Mouse (Mus musculus) cerebellum, adult 9-11 months (tissue): ENCODE data around the gene Map2k6.
"Not testable (repeated sequence)": the region's sequence is repeated elsewhere in the genome, so short reads cannot be mapped to it uniquely, and the experiment has no call there.

ENCODE experiments used
- DNase-seq: peaks from one replicate; pipeline ENCODE4 v3.0.0; 2022

Gene Map2k6

DNA sequence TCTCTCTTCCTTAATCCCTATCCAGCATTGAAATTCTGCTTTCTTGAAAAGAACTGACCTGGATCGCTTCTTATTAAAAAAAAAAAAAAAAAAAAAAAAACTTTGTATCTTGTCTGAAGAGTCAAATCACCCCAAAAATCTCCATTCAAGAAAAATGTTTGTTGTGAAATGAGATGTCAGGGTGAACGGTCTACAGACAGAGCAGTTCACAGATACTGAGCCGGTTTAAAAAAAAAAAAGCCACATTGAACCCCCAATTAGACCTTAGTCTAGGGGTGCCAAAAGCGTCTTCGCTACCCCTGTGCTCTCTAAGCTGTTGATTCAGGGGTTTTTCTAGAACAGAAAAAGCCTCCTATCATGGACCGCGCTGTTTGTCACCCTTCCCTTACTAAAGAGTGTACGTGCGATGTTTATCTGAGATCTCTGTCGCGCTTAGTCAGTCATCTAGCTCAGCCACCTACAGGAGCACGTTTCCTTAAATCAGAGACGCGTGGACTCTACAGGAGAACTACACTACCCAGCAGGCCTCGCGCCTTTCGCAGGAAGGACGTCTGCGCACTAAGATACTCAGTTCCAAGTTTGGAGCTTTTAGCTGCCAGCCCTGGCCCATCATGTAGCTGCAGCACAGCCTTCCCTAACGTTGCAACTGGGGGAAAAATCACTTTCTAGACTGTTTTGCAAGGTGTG, at the start of gene Map2k6:
Gene Map2k6 (plus strand): TSS at position 570 of the 687 bp plus-strand sequence.
- peak; percentile 82 for DNase-seq

DNA sequence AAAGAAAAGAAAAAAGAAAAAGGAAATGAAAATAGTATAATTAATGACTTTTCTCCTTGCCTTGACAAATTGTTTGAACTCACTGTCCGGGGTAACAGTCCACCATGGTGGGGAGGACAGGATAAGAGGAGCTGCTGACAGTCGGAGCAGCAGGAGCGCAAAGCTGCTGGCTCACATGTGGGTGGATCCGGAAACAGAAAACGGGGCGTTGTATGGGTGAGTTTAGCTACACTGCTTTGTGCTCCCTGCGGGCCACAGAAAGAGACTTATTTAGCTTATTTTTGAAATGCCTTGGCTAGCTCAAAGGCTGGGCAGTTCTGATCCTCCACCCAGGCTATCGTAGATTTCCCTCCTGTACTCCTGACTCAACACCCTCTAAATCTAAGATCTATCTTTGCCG, 44.7 kb upstream of the Map2k6 start:
- DNase-seq = no peak

DNA sequence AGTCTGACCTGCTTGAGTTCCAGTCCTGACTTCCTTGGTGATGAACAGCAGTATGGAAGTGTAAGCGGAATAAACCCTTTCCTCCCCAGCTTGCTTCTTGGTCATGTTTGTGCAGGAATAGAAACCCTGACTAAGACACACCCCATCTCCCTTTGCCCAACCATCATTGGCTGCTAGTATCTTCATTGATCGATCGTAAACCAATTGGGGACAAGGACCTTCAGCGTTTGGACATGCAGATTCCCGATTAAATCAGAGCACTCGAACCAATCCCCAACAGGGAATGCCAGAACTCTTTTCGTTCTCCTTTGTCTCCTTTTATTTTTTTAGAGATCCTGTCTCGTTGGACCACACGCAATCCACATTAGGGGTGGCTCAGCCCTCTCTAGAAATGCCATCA, 43.8 kb upstream of the Map2k6 start:
- DNase-seq = not testable (repeated sequence)

DNA sequence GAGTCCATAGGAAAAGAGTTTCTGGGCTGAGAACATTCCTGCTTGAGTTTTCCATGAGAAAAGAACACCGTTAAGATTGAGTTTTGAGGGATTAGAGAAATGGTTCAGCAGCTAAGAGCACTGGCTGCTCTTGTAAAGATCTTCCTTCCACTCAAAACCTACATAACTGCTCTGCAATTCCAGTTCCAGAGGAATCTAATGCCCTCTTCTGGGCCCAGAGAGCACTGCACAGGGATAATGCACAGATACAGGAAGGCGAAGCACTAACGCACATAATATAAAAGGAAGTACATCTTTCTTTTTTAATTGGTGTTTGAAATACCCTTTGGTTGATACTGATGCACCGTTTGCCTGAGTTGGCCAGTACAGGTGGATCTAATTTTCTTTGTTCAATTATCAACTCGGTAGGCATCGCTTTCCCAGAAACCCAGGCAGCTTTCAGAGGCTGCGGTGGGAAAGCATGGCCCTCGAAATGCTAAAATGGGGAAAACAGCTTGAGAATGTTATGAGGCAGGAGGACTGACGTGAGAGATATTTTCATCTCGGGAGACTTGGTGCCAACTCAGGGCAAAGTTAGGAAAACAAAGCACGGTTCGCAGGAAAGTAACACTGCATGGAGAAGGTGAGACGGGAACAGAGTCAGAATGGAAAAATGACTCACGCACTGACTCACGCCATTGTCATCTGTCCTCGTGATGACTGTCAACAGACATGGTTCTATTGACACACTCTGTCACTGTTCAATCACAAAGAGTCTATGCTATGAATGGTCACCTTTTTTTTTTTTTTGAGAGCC, 41.0 kb upstream of the Map2k6 start:
- DNase-seq = peak; percentile 10

DNA sequence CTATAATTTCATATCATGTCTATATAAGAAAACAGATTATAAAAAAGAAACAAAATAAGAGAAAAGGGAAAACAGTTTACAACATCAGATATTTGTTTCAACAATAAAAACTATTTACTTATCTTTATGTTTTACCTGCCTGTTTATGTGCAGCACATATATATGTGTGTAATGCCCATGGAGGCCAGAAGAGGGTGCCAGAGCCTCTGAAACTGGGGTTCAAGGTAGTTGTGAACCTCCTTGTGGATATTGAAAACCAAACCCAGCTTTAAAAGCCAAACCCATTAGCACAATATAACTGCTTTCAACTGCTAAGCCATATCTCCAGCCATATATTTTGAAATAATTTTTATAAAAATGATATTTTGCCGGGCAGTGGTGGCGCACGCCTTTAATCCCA, 33.9 kb upstream of the Map2k6 start:
- DNase-seq = no peak

DNA sequence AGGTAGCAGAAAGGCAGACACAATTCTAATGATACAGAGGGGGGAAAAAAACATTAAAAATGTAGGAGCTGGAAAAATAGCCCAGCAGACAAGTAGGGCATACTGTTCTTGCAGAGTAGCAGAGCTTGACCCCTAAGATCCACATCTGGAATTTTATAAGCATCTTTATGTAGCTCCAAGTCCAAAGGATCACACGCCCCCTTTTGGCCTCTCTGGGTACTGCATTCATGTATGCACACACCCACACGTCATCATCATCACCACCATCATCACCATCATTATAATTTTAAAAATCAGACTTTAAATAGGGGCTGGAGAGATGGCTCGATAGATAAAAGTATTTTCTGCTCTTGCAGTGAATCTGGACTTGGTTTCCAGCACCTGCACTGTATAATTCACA, 32.0 kb upstream of the Map2k6 start:
- DNase-seq = no peak

DNA sequence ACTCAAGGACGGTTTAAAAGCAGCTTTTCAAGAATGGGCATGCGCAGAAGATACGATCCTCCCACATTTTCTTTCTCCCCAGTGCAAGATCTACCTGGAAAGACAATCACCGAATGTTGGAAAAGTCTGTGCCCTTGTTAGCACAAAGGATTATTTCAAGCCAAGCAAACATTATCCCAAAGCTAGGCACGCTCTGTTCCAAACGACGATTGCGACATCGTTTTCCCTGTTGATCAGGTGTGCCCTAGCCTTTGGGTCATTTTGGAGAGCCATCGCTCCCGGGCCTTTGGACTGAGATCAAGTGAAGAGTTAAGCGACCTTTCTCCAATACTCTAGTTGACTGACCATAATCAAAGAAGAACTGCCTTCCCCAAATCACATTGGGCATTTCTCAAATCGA, 31.3 kb upstream of the Map2k6 start:
- DNase-seq = no peak

DNA sequence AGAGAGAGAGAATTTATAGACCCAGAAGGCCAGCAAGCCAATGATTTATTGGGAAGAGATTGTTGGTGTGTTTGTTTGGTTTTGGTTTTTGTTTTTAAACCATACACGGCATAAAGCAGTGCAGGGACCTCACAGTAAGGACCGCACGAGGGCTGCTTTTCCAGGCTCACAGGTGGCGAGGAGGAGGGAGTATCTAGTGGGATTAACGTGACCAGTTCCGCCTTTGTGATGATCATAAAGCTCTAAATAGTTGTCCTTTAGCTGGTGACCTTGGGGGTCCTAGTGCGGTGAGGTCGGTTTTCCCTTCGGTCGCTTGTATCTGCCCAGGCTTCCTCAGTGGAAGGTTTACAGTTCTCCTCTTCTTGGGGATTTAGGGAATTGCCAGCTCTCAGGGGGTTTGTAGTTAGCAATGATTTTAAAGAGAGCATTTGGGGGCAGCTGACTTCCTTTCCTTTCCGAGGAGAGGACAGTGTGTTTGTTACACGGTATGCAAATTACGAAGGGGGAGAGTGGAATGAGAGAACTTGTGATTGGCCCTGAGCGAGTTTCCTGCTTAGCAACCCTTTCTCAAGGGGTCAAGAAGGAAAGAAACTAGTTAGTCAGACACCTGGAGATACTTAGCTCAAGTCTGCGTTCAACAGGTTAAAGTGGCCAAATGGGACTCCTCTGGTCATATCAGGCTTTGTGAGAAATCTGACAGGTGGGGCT, 29.5 kb upstream of the Map2k6 start:
- no peak for DNase-seq

DNA sequence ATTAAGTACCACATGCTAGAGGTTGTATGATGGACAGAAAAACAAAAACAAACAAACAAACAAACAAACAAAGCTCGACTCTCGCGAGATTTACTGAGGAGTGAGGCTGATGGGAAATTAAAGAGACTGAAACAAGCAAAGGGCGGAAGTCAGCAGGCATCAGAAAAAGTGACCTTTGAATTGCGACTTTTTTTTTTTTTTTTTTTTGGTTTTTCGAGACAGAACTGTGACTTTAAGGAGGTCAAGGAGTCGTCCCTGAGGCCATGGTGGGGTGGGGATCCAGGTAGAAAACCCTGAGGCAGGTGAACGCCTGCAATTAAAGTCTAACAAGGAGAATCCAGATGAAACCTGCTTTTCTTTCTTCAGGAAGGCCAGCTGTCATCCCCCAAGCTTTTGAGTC, 27.1 kb upstream of the Map2k6 start:
- no peak for DNase-seq

DNA sequence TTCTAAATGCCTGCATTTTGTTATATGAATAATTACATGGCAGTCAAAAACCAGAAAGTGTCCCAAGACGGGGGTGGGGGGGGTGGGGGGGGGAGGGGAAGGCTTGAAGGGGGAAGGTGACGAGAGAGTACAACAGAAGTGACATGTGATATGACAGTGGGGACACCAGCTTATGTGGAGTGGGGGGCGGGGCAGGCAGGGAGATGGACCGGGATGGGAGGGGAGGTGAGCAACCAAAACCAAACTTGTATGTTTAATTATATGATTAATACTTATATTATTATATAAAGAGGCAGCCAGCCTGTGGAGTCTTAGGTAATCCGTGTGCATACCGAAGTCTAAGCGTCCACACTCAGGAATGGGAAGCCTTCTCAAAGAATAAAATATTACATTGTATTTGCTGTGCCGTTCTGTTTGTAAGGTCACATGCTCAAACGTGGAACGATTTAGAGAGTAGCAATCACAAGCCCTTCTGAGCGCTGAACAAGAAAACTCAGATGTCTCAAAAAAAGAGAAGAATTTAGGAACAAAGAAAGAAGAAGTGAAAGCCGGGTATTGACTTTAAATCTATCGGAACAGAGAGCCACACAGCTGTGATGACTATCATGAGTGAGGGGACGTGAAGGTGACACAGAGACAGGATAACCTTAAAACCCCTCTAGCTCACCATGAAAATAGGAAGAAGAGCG, 26.5 kb upstream of the Map2k6 start:
- DNase-seq = no peak

DNA sequence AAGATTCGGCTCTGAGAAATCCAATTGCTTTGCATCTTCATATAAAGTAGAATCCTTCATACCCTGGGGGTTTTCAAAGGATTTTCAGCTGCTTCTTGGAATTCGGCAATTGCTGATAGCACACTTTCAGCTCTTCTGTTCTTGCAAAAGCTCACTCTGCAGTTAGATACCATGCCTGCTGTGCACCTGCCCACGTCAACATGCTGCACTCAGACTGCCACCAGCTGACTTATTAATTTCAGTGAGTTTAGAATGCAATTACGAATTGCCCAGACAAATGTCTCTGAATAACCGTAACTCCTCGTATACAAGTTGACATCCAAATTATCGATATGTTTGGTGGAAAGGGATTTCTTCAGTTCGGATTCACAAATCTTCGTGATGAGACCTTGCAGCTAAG, 24.9 kb upstream of the Map2k6 start:
- no peak for DNase-seq

DNA sequence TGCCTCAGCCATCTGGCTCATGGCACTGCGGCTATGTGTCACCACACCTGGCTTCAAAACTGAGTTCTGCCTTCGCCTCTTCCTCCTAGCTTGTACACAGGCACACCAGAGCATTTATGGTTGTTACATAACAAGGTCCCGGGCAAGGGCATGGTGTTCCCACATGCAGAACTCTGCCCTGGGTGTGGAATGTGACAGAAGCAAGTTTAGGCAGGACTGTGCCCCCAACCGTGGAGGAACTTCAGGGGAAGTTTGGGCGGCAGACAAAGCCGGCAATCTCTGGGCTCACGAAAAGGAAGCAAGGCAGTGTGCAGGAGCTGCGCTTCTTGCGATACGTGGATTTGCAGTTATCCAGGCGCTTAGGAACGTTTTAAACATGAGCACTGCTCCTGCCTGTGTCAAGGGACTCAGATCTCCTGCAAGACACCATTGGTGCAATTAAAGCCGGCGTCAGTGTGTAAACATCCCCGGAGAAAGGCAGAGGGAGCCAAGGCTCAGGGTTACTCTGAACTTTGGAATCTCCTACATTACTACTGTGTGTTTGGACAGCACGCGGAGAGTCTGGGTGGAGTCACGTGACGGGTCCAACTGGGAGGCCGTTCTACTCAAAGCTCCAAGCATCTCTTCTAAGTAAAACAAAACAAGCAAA, 19.1 kb upstream of the Map2k6 start:
- no peak for DNase-seq

DNA sequence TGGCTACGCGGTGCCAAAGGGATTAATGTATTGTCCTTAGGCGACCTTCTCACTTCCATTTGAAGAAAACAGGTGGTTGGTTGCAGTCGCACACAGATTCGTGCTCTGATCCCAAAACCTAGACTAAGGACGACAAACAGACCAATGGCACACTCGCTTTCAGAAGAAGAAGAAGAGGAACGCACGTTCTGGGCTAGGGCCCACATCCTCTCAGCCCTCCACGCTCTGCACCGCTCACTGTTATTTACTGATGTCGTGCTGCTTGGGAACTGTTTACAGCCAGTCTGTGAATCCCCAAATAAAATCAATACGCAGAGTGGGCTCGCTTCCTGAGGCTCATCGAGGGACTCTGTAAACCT, 18.6 kb upstream of the Map2k6 start:
- DNase-seq = no peak

DNA sequence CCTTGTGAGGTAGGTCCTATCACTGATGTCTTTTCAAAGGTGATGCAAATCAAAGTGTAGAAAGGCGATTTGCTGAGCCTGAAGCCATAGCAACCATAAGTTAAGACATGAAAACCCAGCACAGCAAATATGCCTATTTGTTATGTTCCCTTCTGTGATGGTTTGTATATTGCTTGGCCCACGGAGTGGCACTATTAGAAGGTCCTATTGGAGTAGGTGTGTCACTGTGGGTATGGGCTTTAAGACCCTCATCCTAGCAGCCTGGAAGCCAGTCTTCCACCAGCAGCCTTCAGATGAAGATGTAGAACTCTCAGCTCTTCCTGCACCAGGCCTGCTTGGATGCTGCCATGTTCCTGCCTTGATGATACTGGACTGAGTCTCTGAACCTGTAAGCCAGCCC, 13.4 kb upstream of the Map2k6 start:
- no peak for DNase-seq

DNA sequence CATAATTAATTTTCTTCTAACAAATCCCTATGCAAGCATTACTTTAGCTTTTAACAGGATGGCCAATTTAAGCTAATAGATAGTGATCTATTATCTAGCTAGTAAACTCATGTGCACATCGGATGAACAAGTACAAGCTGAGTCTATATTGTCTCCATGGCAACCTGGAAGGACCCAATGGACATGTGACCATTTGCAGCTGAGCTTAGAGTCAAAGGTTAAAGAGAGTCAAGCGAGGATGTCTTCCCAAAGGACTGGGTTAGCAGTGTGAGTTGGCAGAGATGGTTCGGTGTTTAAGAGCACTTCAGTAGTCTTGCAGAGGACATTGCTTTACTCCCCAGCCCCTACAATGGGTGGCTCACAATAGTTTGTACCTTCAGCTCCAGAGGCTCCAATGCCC, 6.2 kb upstream of the Map2k6 start:
- no peak for DNase-seq

DNA sequence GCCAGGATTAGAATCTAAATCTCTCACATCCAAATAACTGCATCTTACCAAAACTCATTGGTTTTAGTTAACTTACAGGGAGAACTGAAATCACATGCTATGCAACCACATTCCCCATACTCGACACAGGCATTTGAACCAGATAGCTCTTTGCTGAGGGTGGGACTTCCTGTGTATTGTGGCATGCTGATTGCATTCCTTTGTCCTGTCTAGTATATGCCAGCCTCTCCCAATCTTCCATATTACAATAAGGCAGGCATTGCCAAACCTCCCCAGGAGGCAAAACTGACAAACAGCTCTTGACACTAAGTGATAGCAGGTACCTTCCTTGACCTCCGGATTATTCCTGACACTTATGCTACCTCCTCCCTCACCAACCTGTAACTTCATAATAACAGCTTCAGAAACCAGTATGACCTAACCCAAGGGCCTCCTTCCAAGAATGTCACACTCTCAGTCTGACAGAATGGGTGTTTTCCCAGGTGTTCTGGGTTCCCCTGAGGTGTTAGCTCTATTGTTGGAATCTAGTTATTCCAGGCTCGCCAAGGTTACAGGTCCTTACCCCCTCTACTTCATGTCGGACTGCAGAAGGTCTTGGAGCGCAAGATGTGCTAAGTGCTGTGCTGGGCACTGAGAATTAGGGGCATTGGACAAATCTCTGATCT, 4.0 kb upstream of the Map2k6 start:
- no peak for DNase-seq

DNA sequence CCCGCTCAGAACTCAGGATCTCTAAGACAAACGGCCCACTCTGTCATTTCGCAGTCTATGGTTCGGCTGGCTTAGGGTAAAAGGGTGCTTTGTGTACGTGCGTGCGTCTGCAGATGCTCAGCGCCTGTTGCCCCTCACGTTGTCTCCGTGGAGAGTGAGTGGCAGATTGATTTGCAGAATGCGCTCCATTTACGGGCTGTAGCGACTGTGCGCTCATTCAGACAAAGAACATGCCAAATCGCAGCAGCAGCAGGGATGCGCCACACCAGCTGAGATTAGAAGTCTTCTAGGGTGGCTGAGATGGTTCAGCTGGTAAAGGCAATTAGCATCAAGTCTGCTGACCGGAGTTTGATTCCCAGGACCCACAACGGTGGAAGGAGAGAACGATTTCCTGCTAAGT, 2.8 kb upstream of the Map2k6 start:
- no peak for DNase-seq

DNA sequence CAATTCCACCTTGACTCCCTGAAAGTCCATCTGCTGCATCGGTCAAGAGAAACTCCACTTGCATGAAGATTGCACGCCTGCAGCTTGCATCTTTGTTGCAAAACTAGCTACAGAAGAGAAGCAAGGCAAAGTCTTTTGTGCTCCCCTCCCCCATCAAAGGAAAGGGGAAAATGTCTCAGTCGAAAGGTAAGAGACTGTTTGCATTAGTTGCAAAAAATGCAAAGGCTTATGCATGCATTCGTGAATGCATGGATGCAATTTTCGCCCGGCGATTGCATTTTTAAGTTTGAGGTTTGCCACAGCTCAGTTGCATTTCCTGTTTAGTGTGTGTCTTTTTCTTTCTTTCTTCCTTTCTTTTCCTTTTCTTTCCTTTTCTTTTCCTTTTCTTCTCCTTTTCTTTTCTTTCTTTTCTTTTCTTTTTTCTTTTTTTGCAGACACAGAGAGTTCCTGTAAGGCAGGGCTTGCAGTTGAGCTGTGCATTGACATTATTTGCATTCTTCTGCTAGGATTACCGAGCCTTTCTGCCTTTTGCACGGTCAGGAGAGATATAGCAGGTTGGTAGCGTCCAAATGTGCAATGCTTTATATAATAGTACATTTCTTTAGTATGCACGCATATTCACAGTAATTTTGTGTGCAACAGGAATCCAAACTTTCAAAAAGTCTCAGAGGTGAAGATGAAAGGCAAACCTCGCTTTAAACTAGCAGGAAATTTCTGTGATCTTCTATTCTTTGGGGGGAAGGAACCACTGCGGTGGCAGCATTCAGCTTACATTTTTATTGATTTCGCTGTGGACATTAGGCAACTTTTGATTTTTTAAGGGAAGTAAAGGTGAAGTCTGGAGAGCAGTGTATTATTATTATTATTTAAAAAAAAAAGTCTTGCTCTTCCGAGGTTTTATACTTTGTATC, 573 bp downstream of the Map2k6 start:
- no peak for DNase-seq

DNA sequence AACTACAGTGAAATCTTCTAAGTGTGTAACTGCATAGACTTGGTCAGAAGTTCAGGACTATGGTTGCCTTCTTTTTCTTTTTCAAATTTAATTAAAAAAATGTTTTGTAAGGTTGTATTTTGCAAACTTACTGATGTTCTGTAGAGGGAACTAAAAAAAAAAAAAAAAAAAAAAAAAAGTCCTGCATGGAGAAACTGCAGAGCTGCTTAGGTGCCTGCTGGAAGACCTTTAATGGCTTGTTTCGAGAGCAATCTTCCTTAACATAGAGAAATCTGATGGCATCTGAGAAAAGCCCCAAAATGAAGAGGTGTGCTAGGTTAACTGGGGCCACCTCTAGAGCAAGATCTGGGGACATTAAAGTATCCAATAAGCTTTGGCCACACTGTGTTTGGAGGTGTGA, 1.4 kb downstream of the Map2k6 start:
- DNase-seq = no peak

DNA sequence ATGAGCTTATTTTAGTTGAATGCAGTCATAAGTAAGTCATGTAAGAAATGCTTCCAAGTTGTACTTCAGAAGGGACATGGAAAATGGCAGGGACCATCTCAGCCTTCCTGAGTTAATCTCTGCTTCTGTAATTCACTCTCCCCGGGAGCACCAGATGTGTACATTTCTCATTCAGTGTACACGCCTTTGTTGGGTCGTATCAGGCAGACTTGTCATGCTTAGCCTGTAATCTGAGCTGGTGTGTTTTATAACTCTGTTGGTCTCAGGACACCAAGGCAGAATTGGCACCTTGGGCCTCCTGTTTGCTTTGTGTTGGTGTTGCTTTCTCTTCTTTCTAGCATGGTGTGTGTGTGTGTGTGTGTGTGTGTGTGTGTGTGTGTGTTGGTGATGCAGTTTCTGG, 3.7 kb downstream of the Map2k6 start:
- DNase-seq = no peak

DNA sequence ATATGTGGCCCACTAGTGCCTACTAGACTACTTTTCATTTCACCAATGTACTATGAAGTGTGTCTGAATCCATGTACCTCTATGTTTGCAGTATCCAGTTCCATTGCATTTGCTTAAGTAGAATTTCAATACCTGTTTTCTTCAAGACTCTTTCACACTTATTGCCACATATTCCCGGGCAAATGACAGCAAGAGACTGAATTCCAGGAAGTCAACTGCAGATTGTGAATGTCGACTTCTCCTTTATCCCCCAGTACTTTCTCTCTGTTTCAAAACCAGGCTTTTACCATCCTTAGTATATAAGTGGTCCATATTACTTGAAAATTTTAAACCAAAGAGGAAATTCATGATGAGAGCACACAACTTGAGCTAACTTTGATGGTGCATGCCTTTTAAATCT, 4.7 kb downstream of the Map2k6 start:
- no peak for DNase-seq
